In genomic region chr9:41981306-41981705, GRCm38 (mm10) we compare ENCODE assay signal across 25 mouse cellular contexts.
DNase-seq lines count a peak whose midpoint lies in the region; ATAC-seq and TF ChIP-seq lines count a peak whose summit lies in the region.
"Had no signal": no experiment of that assay in that cellular context is flagged by ENCODE, and none has a peak within 500 bp of the region (broad histone marks: within the 10 kb centered on the region; RNA-seq: fewer than 3 reads in every experiment).

No protein-coding gene starts in this region.

- H3K4me3 ChIP-seq in embryonic facial prominence, embryonic 12.5 days = no peak overlapping the region
- H3K4me3 ChIP-seq in embryonic facial prominence, embryonic 10.5 days = no peak overlapping the region
- no peak overlapping the region for H3K4me3 ChIP-seq in heart, embryonic 12.5 days
- H3K4me3 ChIP-seq in heart, adult 2 months = no peak overlapping the region
- H3K4me3 ChIP-seq in midbrain, embryonic 11.5 days (ENCODE audit: low read depth, low read length) = no peak overlapping the region
- no peak overlapping the region for H3K4me3 ChIP-seq in midbrain, postnatal 0 days (ENCODE audit: low read depth, low read length)
- H3K4me3 ChIP-seq: embryonic facial prominence, embryonic 13.5 days; hindbrain, embryonic 12.5 days had no signal

- no peaks in the 10 kb centered on the region for H3K79me2 ChIP-seq in heart, adult 2 months (replicated peaks; ENCODE audit: control insufficient read depth, insufficient read depth, low read length)

- no peaks in the 10 kb centered on the region for H3K9me3 ChIP-seq in embryonic facial prominence, embryonic 12.5 days
- no peaks in the 10 kb centered on the region for H3K9me3 ChIP-seq in embryonic facial prominence, embryonic 10.5 days
- H3K9me3 ChIP-seq in heart, embryonic 12.5 days (replicated peaks) = peaks cover 7% of the 10 kb centered on the region; the same call in 1 of the 2 replicates
- H3K9me3 ChIP-seq in midbrain, embryonic 11.5 days (ENCODE audit: control insufficient read depth, low read length) = no peaks in the 10 kb centered on the region; the same call in 1 of the 2 replicates
- 0 out of 2 replicates have a peak, but pooled peaks cover 3% of the 10 kb centered on the region for H3K9me3 ChIP-seq in midbrain, postnatal 0 days (ENCODE audit: low read length)
- H3K9me3 ChIP-seq: embryonic facial prominence, embryonic 13.5 days; hindbrain, embryonic 12.5 days had no signal

- H3K27ac ChIP-seq in embryonic facial prominence, embryonic 12.5 days = peak overlapping the region; percentile 31; the same call in 1 of the 2 replicates
- no peak overlapping the region; the same call in 1 of the 2 replicates for H3K27ac ChIP-seq in embryonic facial prominence, embryonic 10.5 days (replicated peaks)
- peak overlapping the region; percentile 44; the same call in 1 of the 2 replicates for H3K27ac ChIP-seq in heart, embryonic 12.5 days (ENCODE audit: poor library complexity, severe bottlenecking)
- H3K27ac ChIP-seq in heart, adult 2 months = no peak overlapping the region
- H3K27ac ChIP-seq in midbrain, embryonic 11.5 days (ENCODE audit: low read depth, low read length) = no peak overlapping the region
- no peak overlapping the region for H3K27ac ChIP-seq in midbrain, postnatal 0 days (ENCODE audit: low read depth, low read length)
- H3K27ac ChIP-seq: hindbrain, embryonic 12.5 days had no signal

- intact Hi-C loops in heart, adult 2 months (cut with DNase I) = no loop called here

- ATAC-seq in embryonic facial prominence, embryonic 12.5 days (ENCODE audit: insufficient number of reproducible peaks, insufficient read depth, low FRiP score, low TSS enrichment) = no peak
- no peak for ATAC-seq in heart, embryonic 12.5 days (ENCODE audit: insufficient number of reproducible peaks, low FRiP score)
- ATAC-seq in midbrain, embryonic 11.5 days (ENCODE audit: low FRiP score) = no peak
- no peak for ATAC-seq in midbrain, postnatal 0 days (ENCODE audit: low FRiP score)
- no peak for ATAC-seq in cerebellum, adult (ENCODE audit: insufficient number of reproducible peaks, low FRiP score, low TSS enrichment)
- ATAC-seq: CD4-positive, CD25-positive, alpha-beta regulatory T cell, adult 4 months; forebrain, embryonic 16.5 days; hindbrain, embryonic 16.5 days; inflammation-experienced regulatory T-cells, adult 6 months; intestine, postnatal 0 days; Patski had no signal

- peaks cover 11% of the 10 kb centered on the region for H3K4me1 ChIP-seq in embryonic facial prominence, embryonic 12.5 days
- H3K4me1 ChIP-seq in embryonic facial prominence, embryonic 10.5 days = peaks cover 22% of the 10 kb centered on the region
- H3K4me1 ChIP-seq in heart, embryonic 12.5 days (replicated peaks) = peaks cover 38% of the 10 kb centered on the region
- H3K4me1 ChIP-seq in heart, adult 2 months (ENCODE audit: control insufficient read depth, insufficient read depth, low read length) = no peaks in the 10 kb centered on the region
- no peaks in the 10 kb centered on the region for H3K4me1 ChIP-seq in midbrain, embryonic 11.5 days (ENCODE audit: control insufficient read depth, insufficient read depth, low read length)
- no peaks in the 10 kb centered on the region for H3K4me1 ChIP-seq in midbrain, postnatal 0 days (ENCODE audit: insufficient read depth, low read length)

- H3K27me3 ChIP-seq in embryonic facial prominence, embryonic 12.5 days = no peaks in the 10 kb centered on the region
- H3K27me3 ChIP-seq in embryonic facial prominence, embryonic 10.5 days (replicated peaks; ENCODE audit: low read depth, poor library complexity, severe bottlenecking) = no peaks in the 10 kb centered on the region
- H3K27me3 ChIP-seq in heart, embryonic 12.5 days (replicated peaks) = no peaks in the 10 kb centered on the region
- no peaks in the 10 kb centered on the region for H3K27me3 ChIP-seq in heart, adult 2 months (ENCODE audit: control insufficient read depth, insufficient read depth, low read length)
- H3K27me3 ChIP-seq in midbrain, embryonic 11.5 days (ENCODE audit: control insufficient read depth, insufficient read depth, low read length) = no peaks in the 10 kb centered on the region
- H3K27me3 ChIP-seq in midbrain, postnatal 0 days (ENCODE audit: insufficient read depth, low read length) = no peaks in the 10 kb centered on the region
- H3K27me3 ChIP-seq: embryonic facial prominence, embryonic 13.5 days; hindbrain, embryonic 12.5 days; Patski had no signal

- no peak for TF ChIP-seq EP300 in heart, adult 2 months (IDR thresholded peaks at IDR 0.05; ENCODE audit: insufficient read depth, low read depth, low read length)

- no peak overlapping the region for H3K9ac ChIP-seq in embryonic facial prominence, embryonic 12.5 days
- H3K9ac ChIP-seq in heart, embryonic 12.5 days = no peak overlapping the region
- no peak overlapping the region for H3K9ac ChIP-seq in heart, adult 2 months (ENCODE audit: low read depth, low read length)
- no peak overlapping the region for H3K9ac ChIP-seq in midbrain, embryonic 11.5 days (ENCODE audit: low read length)
- H3K9ac ChIP-seq in midbrain, postnatal 0 days (replicated peaks; ENCODE audit: low read length, poor library complexity, severe bottlenecking) = no peak overlapping the region
- H3K9ac ChIP-seq: embryonic facial prominence, embryonic 13.5 days; hindbrain, embryonic 12.5 days had no signal

- peaks cover 24% of the 10 kb centered on the region for H3K36me3 ChIP-seq in embryonic facial prominence, embryonic 12.5 days
- peaks cover 15% of the 10 kb centered on the region for H3K36me3 ChIP-seq in embryonic facial prominence, embryonic 10.5 days (replicated peaks)
- H3K36me3 ChIP-seq in heart, embryonic 12.5 days = peaks cover 5% of the 10 kb centered on the region; the same call in 1 of the 2 replicates
- H3K36me3 ChIP-seq in heart, adult 2 months (ENCODE audit: control insufficient read depth, insufficient read depth, low read length) = no peaks in the 10 kb centered on the region
- H3K36me3 ChIP-seq in midbrain, embryonic 11.5 days (ENCODE audit: control insufficient read depth, insufficient read depth, low read length) = no peaks in the 10 kb centered on the region
- H3K36me3 ChIP-seq in midbrain, postnatal 0 days (ENCODE audit: insufficient read depth, low read length) = peaks cover 26% of the 10 kb centered on the region

- no peak for TF ChIP-seq POLR2A in heart, adult 2 months (IDR thresholded peaks at IDR 0.05; ENCODE audit: insufficient read depth, low read depth, low read length)

- no peak for DNase-seq in embryonic facial prominence, embryonic 10.5 days (ENCODE audit: low spot score)
- no peak for DNase-seq in heart, adult 2 months
- peak; percentile 10 for DNase-seq in midbrain, embryonic 11.5 days (ENCODE audit: low spot score, missing footprints)
- DNase-seq in midbrain, postnatal 0 days (ENCODE audit: low spot score) = no peak
- DNase-seq: adrenal gland, adult 8-10 months; adrenal gland, postnatal 36 days; B cell, adult 2 months; cerebellum, adult 11 months; cerebellum, postnatal 14 days; embryo, embryonic 11 days; gastrocnemius, postnatal 10 days; heart, adult 18-20 months; heart, postnatal 14 days; kidney, adult 9 months had no signal

- WGBS in embryonic facial prominence, embryonic 12.5 days = 70% methylated on average over 4 of the region's 4 CpGs
- 83% methylated on average over 4 of the region's 4 CpGs for WGBS in embryonic facial prominence, embryonic 10.5 days
- 67% methylated on average over 4 of the region's 4 CpGs for WGBS in heart, embryonic 12.5 days
- 80% methylated on average over 4 of the region's 4 CpGs for WGBS in heart, adult 2 months
- WGBS in midbrain, embryonic 11.5 days = 91% methylated on average over 4 of the region's 4 CpGs
- 85% methylated on average over 4 of the region's 4 CpGs for WGBS in midbrain, postnatal 0 days

- H3K4me2 ChIP-seq in embryonic facial prominence, embryonic 12.5 days (replicated peaks) = no peak overlapping the region
- no peak overlapping the region for H3K4me2 ChIP-seq in heart, embryonic 12.5 days
- H3K4me2 ChIP-seq in midbrain, embryonic 11.5 days = no peak overlapping the region
- H3K4me2 ChIP-seq in midbrain, postnatal 0 days (ENCODE audit: low read depth, low read length, poor library complexity, severe bottlenecking) = no peak overlapping the region
- H3K4me2 ChIP-seq: embryonic facial prominence, embryonic 13.5 days; hindbrain, embryonic 12.5 days had no signal

- TF ChIP-seq CTCF in heart, adult 2 months (IDR thresholded peaks at IDR 0.05) = no peak
- TF ChIP-seq CTCF in midbrain, postnatal 0 days (IDR thresholded peaks at IDR 0.05) = no peak

Comparison
In these comparisons a context has a peak if more than half of its experiments do, and no peak if none do; other contexts are left out.
1. H3K27ac ChIP-seq: peak in embryonic facial prominence, embryonic 12.5 days (single experiment) and heart, embryonic 12.5 days (single experiment); none in embryonic facial prominence, embryonic 10.5 days (single experiment), heart, adult 2 months (single experiment), midbrain, embryonic 11.5 days (single experiment) and midbrain, postnatal 0 days (single experiment).